Mouse (Mus musculus) liver, embryonic 16.5 days (tissue): ENCODE results near the gene Rhbdd1. TPM values are rescaled to one million over a fixed set of nuclear protein-coding genes. Genes with fewer than 3 reads are reported as not detected.

Source experiments
- ATAC-seq: fragments of 200-750 bp; cut with Nextera tagmentation; 2 replicates; pipeline ENCODE4 v1.8.0; 2017; ENCODE audit warnings: low read depth, mild to moderate bottlenecking, moderate number of reproducible peaks, moderate library complexity
- H3K27ac ChIP-seq: fragments of 300-500 bp; sonication (generic); 2 replicates; pipeline ENCODE4 v1.5.1; 2014; ENCODE audit warnings: mild to moderate bottlenecking, low read length
- H3K27me3 ChIP-seq: fragments of 300-500 bp; sonication (generic); 2 replicates; pipeline ENCODE4 v1.6.1; 2014; ENCODE audit warnings: low read depth, low read length, mixed read lengths; ENCODE audit not compliant: control insufficient read depth, insufficient read depth
- H3K36me3 ChIP-seq: fragments of 300-500 bp; sonication (generic); 2 replicates; pipeline ENCODE4 v1.6.1; 2014; ENCODE audit warnings: mild to moderate bottlenecking; ENCODE audit not compliant: control insufficient read depth, insufficient read depth
- H3K4me1 ChIP-seq: fragments of 300-500 bp; sonication (generic); 2 replicates; pipeline ENCODE4 v1.6.1; 2014; ENCODE audit warnings: low read depth, low read length, mixed read lengths; ENCODE audit not compliant: control insufficient read depth
- H3K4me2 ChIP-seq: fragments of 300-500 bp; sonication (generic); 2 replicates; pipeline ENCODE4 v1.6.1; 2014; ENCODE audit warnings: low read depth, low read length, mixed read lengths
- H3K4me3 ChIP-seq: fragments of 300-500 bp; sonication (generic); 2 replicates; pipeline ENCODE4 v1.5.1; 2014; ENCODE audit warnings: low read depth, mild to moderate bottlenecking, low read length
- H3K9ac ChIP-seq: fragments of 300-500 bp; sonication (generic); 2 replicates; pipeline ENCODE4 v1.6.1; 2014; ENCODE audit warnings: low read depth, low read length
- H3K9me3 ChIP-seq: fragments of 300-500 bp; sonication (generic); replicated peaks from 2 replicates; pipeline ENCODE4 v1.6.1; 2016; ENCODE audit warnings: low read length; ENCODE audit not compliant: control insufficient read depth
- WGBS: fragments of 180-500 bp; shearing (Covaris S2); extraction: QIAGEN DNeasy Blood & Tissue Kit; methylation state at CpG from one replicate; pipeline ENCODE4 v1.1.7; 2014; ENCODE audit not compliant: insufficient replicate concordance; 5-methylcytosine and 5-hydroxymethylcytosine counted together
- polyA plus RNA-seq: library from polyadenylated mRNA; unstranded; fragments of >200 nt; fragmentation: Nextera tagmentation; extraction: Ambion mirVana; gene quantifications from 2 replicates; pipeline ENCODE4 v1.2.1, GENCODE M21; 2015

Gene Rhbdd1
- 9.1 and 10.2 TPM in 2 replicates for polyA plus RNA-seq

- peak within 1 kb of the TSS; percentile 90 for H3K27ac ChIP-seq
- H3K4me2 ChIP-seq: peak within 1 kb of the TSS; percentile 97
- peak; percentile 98 for ATAC-seq
- peaks cover 8% of the 10 kb centered on the region for H3K4me1 ChIP-seq
- no peaks in the 10 kb centered on the region for H3K36me3 ChIP-seq
- no peaks in the 10 kb centered on the region for H3K9me3 ChIP-seq
- 6% methylated on average over 47 of the region's 47 CpGs for WGBS
- peak within 1 kb of the TSS; percentile 93 for H3K4me3 ChIP-seq
- no peaks in the 10 kb centered on the region; the same call in 1 of the 2 replicates for H3K27me3 ChIP-seq
- peak within 1 kb of the TSS; percentile 94 for H3K9ac ChIP-seq
Measured at GRCm38 (mm10) chr1:82316111-82316745, at the start of gene Rhbdd1. Gene Rhbdd1 (plus strand): TSS chr1:82316452.

- 20% methylated on average over 4 of the region's 4 CpGs for WGBS
- Histone ChIP-seq H3K4me2 (no peak overlapping the region), H3K27ac (no peak overlapping the region), H3K9ac (no peak overlapping the region), H3K4me1 (no peaks in the 10 kb centered on the region), H3K27me3 (no peaks in the 10 kb centered on the region), H3K4me3 (no peak overlapping the region), H3K36me3 (no peaks in the 10 kb centered on the region), H3K9me3 (no peaks in the 10 kb centered on the region)
- no peak for ATAC-seq
Measured at GRCm38 (mm10) chr1:82267547-82267946, 48.7 kb upstream of the Rhbdd1 start.

- H3K27me3 ChIP-seq: no peaks in the 10 kb centered on the region
- H3K4me2 ChIP-seq: no peak overlapping the region
- no peaks in the 10 kb centered on the region; the same call in 1 of the 2 replicates for H3K36me3 ChIP-seq
- H3K9me3 ChIP-seq: no peaks in the 10 kb centered on the region
- H3K4me1 ChIP-seq: no peaks in the 10 kb centered on the region; the same call in none of the 2 replicates
- H3K27ac ChIP-seq: no peak overlapping the region
- whole genome bisulfite sequencing: 68% methylated on average over 5 of the region's 5 CpGs
- no peak overlapping the region for H3K4me3 ChIP-seq
- no peak overlapping the region for H3K9ac ChIP-seq
- ATAC-seq: no peak
Measured at GRCm38 (mm10) chr1:82272231-82272630, 44.0 kb upstream of the Rhbdd1 start.

GRCm38 (mm10) chr1:82273529-82273928 is 42.7 kb upstream of the Rhbdd1 start:
- Histone ChIP-seq H3K27ac (no peak overlapping the region), H3K4me1 (no peaks in the 10 kb centered on the region; the same call in none of the 2 replicates), H3K4me3 (no peak overlapping the region), H3K9ac (no peak overlapping the region), H3K4me2 (no peak overlapping the region), H3K9me3 (no peaks in the 10 kb centered on the region), H3K27me3 (no peaks in the 10 kb centered on the region), H3K36me3 (no peaks in the 10 kb centered on the region; the same call in none of the 2 replicates)
- ATAC-seq: no peak
- 54% methylated on average over 6 of the region's 6 CpGs for WGBS

- Histone ChIP-seq H3K36me3 (no peaks in the 10 kb centered on the region; the same call in none of the 2 replicates), H3K27me3 (no peaks in the 10 kb centered on the region), H3K9ac (no peak overlapping the region), H3K4me1 (no peaks in the 10 kb centered on the region; the same call in none of the 2 replicates), H3K4me3 (no peak overlapping the region), H3K9me3 (no peaks in the 10 kb centered on the region), H3K4me2 (no peak overlapping the region), H3K27ac (no peak overlapping the region)
- no peak for ATAC-seq
- 5% methylated on average over 1 of the region's 1 CpGs for WGBS
Measured at GRCm38 (mm10) chr1:82274361-82274760, 41.9 kb upstream of the Rhbdd1 start.

- Histone ChIP-seq H3K4me2 (no peak overlapping the region), H3K27ac (no peak overlapping the region), H3K4me3 (no peak overlapping the region), H3K9me3 (no peaks in the 10 kb centered on the region), H3K4me1 (peaks cover 6% of the 10 kb centered on the region; the same call in 1 of the 2 replicates), H3K27me3 (no peaks in the 10 kb centered on the region), H3K36me3 (no peaks in the 10 kb centered on the region; the same call in none of the 2 replicates), H3K9ac (no peak overlapping the region)
- ATAC-seq: no peak
- WGBS: 50% methylated on average over 1 of the region's 1 CpGs
Measured at GRCm38 (mm10) chr1:82279768-82280167, 36.5 kb upstream of the Rhbdd1 start.

GRCm38 (mm10) chr1:82281823-82282222 is 34.4 kb upstream of the Rhbdd1 start:
- no peak overlapping the region for H3K4me3 ChIP-seq
- no peaks in the 10 kb centered on the region for H3K9me3 ChIP-seq
- 66% methylated on average over 6 of the region's 6 CpGs for WGBS
- H3K27ac ChIP-seq: no peak overlapping the region
- no peak overlapping the region for H3K9ac ChIP-seq
- no peaks in the 10 kb centered on the region for H3K27me3 ChIP-seq
- H3K4me1 ChIP-seq: peaks cover 6% of the 10 kb centered on the region; the same call in 1 of the 2 replicates
- no peak for ATAC-seq
- no peaks in the 10 kb centered on the region; the same call in none of the 2 replicates for H3K36me3 ChIP-seq
- no peak overlapping the region for H3K4me2 ChIP-seq

- H3K9me3 ChIP-seq: no peaks in the 10 kb centered on the region
- peak overlapping the region; percentile 92 for H3K4me2 ChIP-seq
- peak overlapping the region; percentile 66 for H3K4me3 ChIP-seq
- H3K36me3 ChIP-seq: no peaks in the 10 kb centered on the region
- H3K4me1 ChIP-seq: peaks cover 6% of the 10 kb centered on the region; the same call in 1 of the 2 replicates
- H3K27me3 ChIP-seq: no peaks in the 10 kb centered on the region
- peak overlapping the region; percentile 78 for H3K9ac ChIP-seq
- ATAC-seq: peak; percentile 98
- under 1% methylated on average over 35 of the region's 35 CpGs for WGBS
- peak overlapping the region; percentile 82 for H3K27ac ChIP-seq
Measured at GRCm38 (mm10) chr1:82282992-82283611, 33.1 kb upstream of the Rhbdd1 start.

- H3K9ac ChIP-seq: peak overlapping the region; percentile 78
- H3K4me1 ChIP-seq: peaks cover 6% of the 10 kb centered on the region; the same call in 1 of the 2 replicates
- peak overlapping the region; percentile 92 for H3K4me2 ChIP-seq
- H3K27ac ChIP-seq: peak overlapping the region; percentile 82
- peak overlapping the region; percentile 66 for H3K4me3 ChIP-seq
- peak; percentile 25; the same call in 1 of the 2 replicates for ATAC-seq
- H3K9me3 ChIP-seq: no peaks in the 10 kb centered on the region
- H3K27me3 ChIP-seq: peaks cover 4% of the 10 kb centered on the region
- no peaks in the 10 kb centered on the region for H3K36me3 ChIP-seq
- WGBS: 64% methylated on average over 1 of the region's 1 CpGs
Measured at GRCm38 (mm10) chr1:82283901-82284301, 32.4 kb upstream of the Rhbdd1 start.
